Mouse (Mus musculus): ENCODE measurements around the gene Nckap5. TPM values are rescaled to one million over a fixed set of nuclear protein-coding genes. Genes with fewer than 3 reads are reported as not detected.

The Nckap5 gene
- total and polyA plus RNA-seq, 3 experiments, result not detected

- Histone ChIP-seq H3K4me3 (replicated peaks in 1 of 3; ENCODE audit: low read depth in 2 of 3, low read length in 2 of 3, poor library complexity in 1 of 3) (no peak overlapping the region), H3K9me3 (replicated peaks; ENCODE audit: low read length) (peaks cover 68% of the 10 kb centered on the region), H3K4me1 (ENCODE audit: control insufficient read depth in 1 of 2, insufficient read depth in 2 of 2) (no peaks in the 10 kb centered on the region), H3K9ac (ENCODE audit: insufficient read depth, low read depth) (no peak overlapping the region), H3K4me2 (ENCODE audit: insufficient read depth, low read depth, poor library complexity, severe bottlenecking) (no peak overlapping the region), H3K36me3 (replicated peaks in 1 of 2; ENCODE audit: control insufficient read depth in 1 of 2, insufficient read depth in 1 of 2, low read length in 1 of 2) (no peaks in the 10 kb centered on the region), H3K27me3 (replicated peaks) (no peaks in the 10 kb centered on the region), H3K27ac (ENCODE audit: insufficient read depth, low read depth) (no peak overlapping the region), H3K79me2 (replicated peaks; ENCODE audit: control insufficient read depth, extremely low read depth, insufficient read depth, poor library complexity, severe bottlenecking) (no peaks in the 10 kb centered on the region)
- dilution Hi-C loops (cut with MboI; ENCODE audit: extremely low pct_ligation_motif_present, extremely low pct_unique_long_range_greater_than_20kb, low sequenced_read_pairs) (no loop called here), in situ Hi-C loops (cut with MboI; ENCODE audit: low pct_ligation_motif_present, low pct_unique_long_range_greater_than_20kb, low sequenced_read_pairs) (no loop called here)
- no peak for TF ChIP-seq ZKSCAN1 (IDR thresholded peaks at IDR 0.05; ENCODE audit: borderline replicate concordance, low read depth, low read length)
- no peak for TF ChIP-seq JUND (conservative IDR thresholded peaks at IDR 0.05; ENCODE audit: low read depth, low read length)
- TF ChIP-seq SMC3 (IDR thresholded peaks at IDR 0.05; ENCODE audit: low read depth, low read length), result no peak
- no peak for DNase-seq (ENCODE audit: extremely low read depth)
Measured at GRCm38 (mm10) chr1:125910211-125910870, 920.3 kb downstream of the Nckap5 start.

- TF ChIP-seq HCFC1 (IDR thresholded peaks at IDR 0.05; ENCODE audit: low read depth, low read length), result no peak
- TF ChIP-seq BHLHE40 (IDR thresholded peaks at IDR 0.05; ENCODE audit: low read depth, low read length), result no peak
- no peak for TF ChIP-seq GABPA (IDR thresholded peaks at IDR 0.05; ENCODE audit: insufficient replicate concordance, low read depth, low read length)
- no peak for TF ChIP-seq SMC3 (IDR thresholded peaks at IDR 0.05; ENCODE audit: low read depth, low read length)
- no peak for TF ChIP-seq NELFE (IDR thresholded peaks at IDR 0.05; ENCODE audit: low read depth, low read length)
- H3K4me1 ChIP-seq (ENCODE audit: control insufficient read depth in 1 of 2, insufficient read depth in 2 of 2), result no peaks in the 10 kb centered on the region
- dilution Hi-C loops (cut with MboI; ENCODE audit: extremely low pct_ligation_motif_present, extremely low pct_unique_long_range_greater_than_20kb, low sequenced_read_pairs), result no loop called here
Measured at GRCm38 (mm10) chr1:125893158-125893557, 937.4 kb downstream of the Nckap5 start.

GRCm38 (mm10) chr1:125870056-125870455, 960.5 kb downstream of the Nckap5 start:
- no peak overlapping the region for H3K4me2 ChIP-seq (ENCODE audit: insufficient read depth, low read depth, poor library complexity, severe bottlenecking)
- H3K27ac ChIP-seq (ENCODE audit: insufficient read depth, low read depth), result no peak overlapping the region
- in situ Hi-C loops (cut with MboI; ENCODE audit: low pct_ligation_motif_present, low pct_unique_long_range_greater_than_20kb, low sequenced_read_pairs) (no loop called here), dilution Hi-C loops (cut with MboI; ENCODE audit: extremely low pct_ligation_motif_present, extremely low pct_unique_long_range_greater_than_20kb, low sequenced_read_pairs) (no loop called here)
- H3K9ac ChIP-seq (ENCODE audit: insufficient read depth, low read depth), result no peak overlapping the region
- H3K4me1 ChIP-seq (ENCODE audit: control insufficient read depth in 1 of 2, insufficient read depth in 2 of 2), result no peaks in the 10 kb centered on the region
- no peak for TF ChIP-seq NELFE (IDR thresholded peaks at IDR 0.05; ENCODE audit: low read depth, low read length)
- no peaks in the 10 kb centered on the region for H3K36me3 ChIP-seq (replicated peaks in 1 of 2; ENCODE audit: control insufficient read depth in 1 of 2, insufficient read depth in 1 of 2, low read length in 1 of 2)
- no peaks in the 10 kb centered on the region for H3K27me3 ChIP-seq (replicated peaks)
- peaks cover 54% of the 10 kb centered on the region for H3K9me3 ChIP-seq (replicated peaks; ENCODE audit: low read length)
- DNase-seq (ENCODE audit: extremely low read depth), result no peak
- no peaks in the 10 kb centered on the region for H3K79me2 ChIP-seq (replicated peaks; ENCODE audit: control insufficient read depth, extremely low read depth, insufficient read depth, poor library complexity, severe bottlenecking)
- H3K4me3 ChIP-seq (replicated peaks in 1 of 3; ENCODE audit: low read depth in 2 of 3, low read length in 2 of 3, poor library complexity in 1 of 3), result no peak overlapping the region

More at GRCm38 (mm10) chr1:125893158-125893557, 937.4 kb downstream of the Nckap5 start:
- in situ Hi-C loops (cut with MboI; ENCODE audit: low pct_ligation_motif_present, low pct_unique_long_range_greater_than_20kb, low sequenced_read_pairs), result no loop called here
- no peak overlapping the region for H3K27ac ChIP-seq (ENCODE audit: insufficient read depth, low read depth)
- peaks cover 80% of the 10 kb centered on the region for H3K9me3 ChIP-seq (replicated peaks; ENCODE audit: low read length)
- H3K36me3 ChIP-seq (replicated peaks in 1 of 2; ENCODE audit: control insufficient read depth in 1 of 2, insufficient read depth in 1 of 2, low read length in 1 of 2), result no peaks in the 10 kb centered on the region
- H3K4me2 ChIP-seq (ENCODE audit: insufficient read depth, low read depth, poor library complexity, severe bottlenecking), result no peak overlapping the region
- no peaks in the 10 kb centered on the region for H3K27me3 ChIP-seq (replicated peaks)
- H3K4me3 ChIP-seq (replicated peaks in 1 of 3; ENCODE audit: low read depth in 2 of 3, low read length in 2 of 3, poor library complexity in 1 of 3), result no peak overlapping the region
- no peaks in the 10 kb centered on the region for H3K79me2 ChIP-seq (replicated peaks; ENCODE audit: control insufficient read depth, extremely low read depth, insufficient read depth, poor library complexity, severe bottlenecking)
- no peak for DNase-seq (ENCODE audit: extremely low read depth)
- H3K9ac ChIP-seq (ENCODE audit: insufficient read depth, low read depth), result no peak overlapping the region
